In genomic region chr6:149308956-149309932, GRCm38 (mm10) we compare ENCODE assay signal across 8 mouse cellular contexts. TPM values are rescaled to one million over a fixed set of nuclear protein-coding genes. Genes with fewer than 3 reads are reported as not detected.
A peak's percentile ranks its signal among the peaks of the same experiment; 100 is the strongest.
DNase-seq lines count a peak whose midpoint lies in the region; ATAC-seq lines count a peak whose summit lies in the region.

Gene Resf1 (plus strand): TSS chr6:149309414.

- H3K9me3 ChIP-seq in heart, embryonic 14.5 days (ENCODE audit: control insufficient read depth, low read length): peaks cover 14% of the 10 kb centered on the region
- H3K9me3 ChIP-seq in liver, embryonic 13.5 days (replicated peaks): peaks cover 21% of the 10 kb centered on the region
- H3K9me3 ChIP-seq in stomach, embryonic 16.5 days (replicated peaks; ENCODE audit: control insufficient read depth, low read length): peaks cover 7% of the 10 kb centered on the region; the same call in 1 of the 2 replicates

- H3K27ac ChIP-seq in heart, embryonic 14.5 days (replicated peaks in 1 of 2; ENCODE audit: control insufficient read depth in 1 of 2, insufficient read depth in 1 of 2, low read depth in 2 of 2, low read length in 2 of 2): peak within 1 kb of the TSS; percentile 95 to 99
- peak within 1 kb of the TSS; percentile 95 for H3K27ac ChIP-seq in liver, embryonic 13.5 days
- H3K27ac ChIP-seq in stomach, embryonic 16.5 days (ENCODE audit: low read length): peak within 1 kb of the TSS; percentile 95

- peak; percentile 90 for ATAC-seq in erythroid progenitor cell, adult 5-6 weeks (replicated peaks; ENCODE audit: low FRiP score, poor library complexity, severe bottlenecking)
- peak; percentile 95 for ATAC-seq in heart, embryonic 14.5 days (ENCODE audit: insufficient number of reproducible peaks, insufficient read depth, low FRiP score, low read depth)
- peak; percentile 98 for ATAC-seq in liver, embryonic 13.5 days (ENCODE audit: low read depth)
- peak; percentile 99 for ATAC-seq in stomach, embryonic 16.5 days (ENCODE audit: insufficient read depth, low FRiP score)

- H3K4me2 ChIP-seq in heart, embryonic 14.5 days (ENCODE audit: low read length): peak within 1 kb of the TSS; percentile 67
- H3K4me2 ChIP-seq in liver, embryonic 13.5 days: peak within 1 kb of the TSS; percentile 61
- peak within 1 kb of the TSS; percentile 66 for H3K4me2 ChIP-seq in stomach, embryonic 16.5 days (ENCODE audit: low read depth, low read length)

- peaks cover 0 to 12% of the 10 kb centered on the region in 2 experiments; a peak in 2 of 4 replicates for H3K4me1 ChIP-seq in heart, embryonic 14.5 days (ENCODE audit: control insufficient read depth in 2 of 2, insufficient read depth in 2 of 2, low read length in 2 of 2)
- peaks cover 44% of the 10 kb centered on the region for H3K4me1 ChIP-seq in liver, embryonic 13.5 days (replicated peaks)
- peaks cover 16% of the 10 kb centered on the region; the same call in 1 of the 2 replicates for H3K4me1 ChIP-seq in stomach, embryonic 16.5 days (ENCODE audit: control insufficient read depth, insufficient read depth, low read length)

- WGBS in heart, embryonic 14.5 days: 6% methylated on average over 61 of the region's 61 CpGs
- 2% methylated on average over 61 of the region's 61 CpGs for WGBS in liver, embryonic 13.5 days (ENCODE audit: insufficient replicate concordance)
- 4% methylated on average over 61 of the region's 61 CpGs for WGBS in stomach, embryonic 16.5 days

- H3K36me3 ChIP-seq in heart, embryonic 14.5 days (ENCODE audit: control insufficient read depth, insufficient read depth, low read length): peaks cover 25% of the 10 kb centered on the region
- peaks cover 26% of the 10 kb centered on the region for H3K36me3 ChIP-seq in liver, embryonic 13.5 days
- H3K36me3 ChIP-seq in stomach, embryonic 16.5 days (ENCODE audit: control insufficient read depth, insufficient read depth, low read length): peaks cover 2% of the 10 kb centered on the region; the same call in 1 of the 2 replicates

- H3K27me3 ChIP-seq in heart, embryonic 14.5 days (ENCODE audit: control insufficient read depth, insufficient read depth, low read length): no peaks in the 10 kb centered on the region
- H3K27me3 ChIP-seq in liver, embryonic 13.5 days: no peaks in the 10 kb centered on the region
- no peaks in the 10 kb centered on the region for H3K27me3 ChIP-seq in stomach, embryonic 16.5 days (ENCODE audit: control insufficient read depth, insufficient read depth, low read length)

- peak within 1 kb of the TSS; percentile 92 for H3K9ac ChIP-seq in heart, embryonic 14.5 days (ENCODE audit: low read length)
- peak within 1 kb of the TSS; percentile 94 for H3K9ac ChIP-seq in liver, embryonic 13.5 days
- peak within 1 kb of the TSS; percentile 78 for H3K9ac ChIP-seq in stomach, embryonic 16.5 days (ENCODE audit: low read length)

- peak; percentile 88 for DNase-seq in CD4-positive helper T cell, adult 2 months (ENCODE audit: low read depth, low spot score)
- peak; percentile 66 for DNase-seq in brain, embryonic 18.5 days (ENCODE audit: low read depth, low spot score)
- peak; percentile 93 for DNase-seq in kidney, postnatal 14 days
- DNase-seq in liver, embryonic 13.5 days: peak; percentile 82
- DNase-seq in neural tube, embryonic 10.5 days (ENCODE audit: extremely low spot score, low spot score): peak; percentile 88

- H3K4me3 ChIP-seq in heart, embryonic 14.5 days (ENCODE audit: control insufficient read depth in 1 of 2, insufficient read depth in 1 of 2, low read depth in 1 of 2, low read length in 2 of 2): peak within 1 kb of the TSS; percentile 74 to 99
- H3K4me3 ChIP-seq in liver, embryonic 13.5 days (replicated peaks): peak within 1 kb of the TSS; percentile 88
- peak within 1 kb of the TSS; percentile 61 for H3K4me3 ChIP-seq in stomach, embryonic 16.5 days (replicated peaks; ENCODE audit: low read length)

RNA-seq across cellular contexts. Expression of gene Resf1, which starts in this region (rescaled TPM):
- total RNA-seq in erythroid progenitor cell, adult 5-6 weeks (2015; ENCODE audit: low replicate concordance): 113 and 155 TPM in 2 replicates
- total RNA-seq in erythroid progenitor cell, adult 5-6 weeks (2017; ENCODE audit: low replicate concordance): 109 and 117 TPM in 2 replicates
- 23.5 and 24.4 TPM in 2 replicates for polyA plus RNA-seq in heart, embryonic 14.5 days (2014; fragmentation: Nextera tagmentation; extraction: Ambion mirVana)
- 24.6 and 32.0 TPM in 2 replicates for polyA plus RNA-seq in liver, embryonic 13.5 days (2015; fragmentation: Nextera tagmentation; extraction: Ambion mirVana)
- polyA plus RNA-seq in stomach, embryonic 16.5 days (2015; fragmentation: Nextera tagmentation; extraction: Ambion mirVana): 36.7 and 38.6 TPM in 2 replicates

Comparison
In these comparisons a context has a peak if more than half of its experiments do, and no peak if none do; other contexts are left out.
1. Peak in every context shown above with its lines: DNase-seq, ATAC-seq, H3K4me3 ChIP-seq and H3K27ac ChIP-seq.